Comparison of ENCODE assay signal across 7 mouse cellular contexts in genomic region chr17:34109038-34109805, GRCm38 (mm10). TPM values are rescaled to one million over a fixed set of nuclear protein-coding genes. Genes with fewer than 3 reads are reported as not detected.
DNase-seq lines count a peak whose midpoint lies in the region; ATAC-seq and TF ChIP-seq lines count a peak whose summit lies in the region.

No protein-coding gene starts in this region.

- no peak overlapping the region for H3K4me2 ChIP-seq in forebrain, embryonic 16.5 days (ENCODE audit: low read length)

- H3K4me1 ChIP-seq in forebrain, embryonic 16.5 days (replicated peaks; ENCODE audit: control insufficient read depth, insufficient read depth, low read length), result peaks cover 8% of the 10 kb centered on the region

- TF ChIP-seq CTCF in layer of hippocampus, adult 2 months (conservative IDR thresholded peaks at IDR 0.05), result peak; percentile 65

- no peaks in the 10 kb centered on the region for H3K27me3 ChIP-seq in forebrain, embryonic 16.5 days (replicated peaks; ENCODE audit: control insufficient read depth, insufficient read depth, low read length)

- H3K27ac ChIP-seq in layer of hippocampus, adult 2 months, result no peak overlapping the region
- 0 out of 2 replicates have a peak overlapping the region, but pooled peaks have one; percentile 29 for H3K27ac ChIP-seq in forebrain, embryonic 16.5 days (ENCODE audit: low read length)

- peak; percentile 26; the same call in 1 of the 2 replicates for ATAC-seq in forebrain, embryonic 16.5 days

- no peak overlapping the region for H3K4me3 ChIP-seq in layer of hippocampus, adult 2 months
- no peak overlapping the region for H3K4me3 ChIP-seq in forebrain, embryonic 16.5 days (replicated peaks; ENCODE audit: low read length)

- no peaks in the 10 kb centered on the region for H3K9me3 ChIP-seq in forebrain, embryonic 16.5 days (ENCODE audit: control insufficient read depth, low read length)

- DNase-seq in layer of hippocampus, adult 2 months (ENCODE audit: low spot score in 2 of 2), result no peak
- DNase-seq in layer of hippocampus, adult 18-20 months (ENCODE audit: low spot score in 2 of 2), result no peak
- peak; percentile 72 for DNase-seq in R1 (ENCODE audit: low read depth, low spot score)
- peak; percentile 70 for DNase-seq in naive thymus-derived CD4-positive, alpha-beta T cell, adult 2 months (ENCODE audit: low read depth)
- no peak for DNase-seq in testis, postnatal 14 days (ENCODE audit: low spot score)
- DNase-seq in frontal cortex, postnatal 10 days (ENCODE audit: low spot score in 2 of 2), result no peak

- peaks cover 31% of the 10 kb centered on the region for H3K36me3 ChIP-seq in forebrain, embryonic 16.5 days (ENCODE audit: control insufficient read depth, insufficient read depth)

- no peak overlapping the region for H3K9ac ChIP-seq in forebrain, embryonic 16.5 days (replicated peaks; ENCODE audit: low read depth, low read length)

- WGBS in forebrain, embryonic 16.5 days, result 72% methylated on average over 14 of the region's 14 CpGs

RNA-seq across cellular contexts. Expression of gene H2-DMa, which starts 10.1 kb away (rescaled TPM):
- 10 to 100 TPM; 26.2 to 33.1 TPM for total RNA-seq in layer of hippocampus, adult 2 months (2021)
- 10 to 100 TPM; 27.4 to 32.5 TPM for total RNA-seq in layer of hippocampus, adult 18-20 months (2021)
- polyA plus RNA-seq in forebrain, embryonic 16.5 days (2015; fragmentation: Nextera tagmentation; extraction: Ambion mirVana), result 12.1 and 15.8 TPM in 2 replicates

RNA-seq across cellular contexts. Expression of gene Brd2, which starts 13.2 kb away (rescaled TPM):
- total RNA-seq in layer of hippocampus, adult 2 months (2021), result 100 to 1,000 TPM; 196 to 200 TPM
- 100 to 1,000 TPM; 184 to 185 TPM for total RNA-seq in layer of hippocampus, adult 18-20 months (2021)
- polyA plus RNA-seq in forebrain, embryonic 16.5 days (2015; fragmentation: Nextera tagmentation; extraction: Ambion mirVana), result 130 and 132 TPM in 2 replicates

RNA-seq across cellular contexts. Expression of gene H2-Oa, which starts 17.1 kb away (rescaled TPM):
- under 1 TPM in 1 of 2 experiments, not detected in 1; 0.44 TPM for total RNA-seq in layer of hippocampus, adult 2 months (2021)
- total RNA-seq in layer of hippocampus, adult 18-20 months (2021), result not detected
- polyA plus RNA-seq in forebrain, embryonic 16.5 days (2015; fragmentation: Nextera tagmentation; extraction: Ambion mirVana), result 0.22 and 0.28 TPM in 2 replicates

RNA-seq across cellular contexts. Expression of gene H2-DMb2, which starts 33.9 kb away (rescaled TPM):
- under 1 TPM; 0.77 to 0.96 TPM for total RNA-seq in layer of hippocampus, adult 2 months (2021)
- 1 to 10 TPM; 1.3 to 1.6 TPM for total RNA-seq in layer of hippocampus, adult 18-20 months (2021)
- polyA plus RNA-seq in forebrain, embryonic 16.5 days (2015; fragmentation: Nextera tagmentation; extraction: Ambion mirVana), result 0.43 and 0.90 TPM in 2 replicates

RNA-seq across cellular contexts. Expression of gene H2-DMb1, which starts 43.6 kb away (rescaled TPM):
- total RNA-seq in layer of hippocampus, adult 2 months (2021), result 1 to 10 TPM; 1.8 to 2.5 TPM
- 1 to 10 TPM; 3.2 to 3.8 TPM for total RNA-seq in layer of hippocampus, adult 18-20 months (2021)
- polyA plus RNA-seq in forebrain, embryonic 16.5 days (2015; fragmentation: Nextera tagmentation; extraction: Ambion mirVana), result 0.66 and 0.98 TPM in 2 replicates

Comparison
In these comparisons a context has a peak if more than half of its experiments do, and no peak if none do; other contexts are left out.
1. DNase-seq: peak in R1 (single experiment) and naive thymus-derived CD4-positive, alpha-beta T cell, adult 2 months (single experiment); none in layer of hippocampus, adult 2 months (0 of 2), layer of hippocampus, adult 18-20 months (0 of 2), testis, postnatal 14 days (single experiment) and frontal cortex, postnatal 10 days (0 of 2).